Mouse (Mus musculus) frontal cortex, postnatal 14 days (tissue): Measurements from ENCODE around the gene Asphd1.
"Not testable (repeated sequence)": the region's sequence is repeated elsewhere in the genome, so short reads cannot be mapped to it uniquely, and the experiment has no call there.

Experiments used
- DNase-seq, 2 experiments: peaks; one replicate each; pipeline ENCODE4 v3.0.0; 2022; ENCODE audit warnings: low spot score in 2 of 2

The Asphd1 gene

GRCm38 (mm10) chr7:126950647-126951615 lies 1.5 kb upstream of the Asphd1 start:
- peak in 1 of 2 experiments; percentile 46 for DNase-seq

- peak; percentile 75 to 77 for DNase-seq
Measured at GRCm38 (mm10) chr7:126949793-126950646, 638 bp upstream of the Asphd1 start, which contains the start of gene Sez6l2. TSS of gene Sez6l2 (plus strand) at chr7:126950563.

GRCm38 (mm10) chr7:126948626-126949025 lies 756 bp downstream of the Asphd1 start:
- no peak for DNase-seq

GRCm38 (mm10) chr7:126946530-126946929 lies 2.9 kb downstream of the Asphd1 start:
- DNase-seq = no peak

- no peak for DNase-seq
Measured at GRCm38 (mm10) chr7:126941801-126942200, 7.6 kb downstream of the Asphd1 start.

GRCm38 (mm10) chr7:126941171-126941570 lies 8.2 kb downstream of the Asphd1 start:
- no peak for DNase-seq

GRCm38 (mm10) chr7:126932652-126933051 lies 16.7 kb downstream of the Asphd1 start:
- no peak for DNase-seq

GRCm38 (mm10) chr7:126929046-126929445 lies 20.3 kb downstream of the Asphd1 start:
- DNase-seq = no peak

- DNase-seq = peak; percentile 72 to 84
Measured at GRCm38 (mm10) chr7:126928384-126929037, 20.9 kb downstream of the Asphd1 start, which contains the start of gene Kctd13. TSS of gene Kctd13 (plus strand) at chr7:126928879.

GRCm38 (mm10) chr7:126926299-126926698 lies 23.1 kb downstream of the Asphd1 start:
- DNase-seq = no peak

GRCm38 (mm10) chr7:126923999-126924398 lies 25.4 kb downstream of the Asphd1 start:
- no peak for DNase-seq

GRCm38 (mm10) chr7:126922624-126923060 lies 26.7 kb downstream of the Asphd1 start, which contains the start of gene Tmem219:
TSS of gene Tmem219 (minus strand) at chr7:126922917.
- no peak for DNase-seq

- no peak for DNase-seq
Measured at GRCm38 (mm10) chr7:126921563-126921962, 27.8 kb downstream of the Asphd1 start.

- DNase-seq = no peak
Measured at GRCm38 (mm10) chr7:126919973-126920372, 29.4 kb downstream of the Asphd1 start.

- DNase-seq = not testable (repeated sequence)
Measured at GRCm38 (mm10) chr7:126918356-126918755, 31.0 kb downstream of the Asphd1 start.

GRCm38 (mm10) chr7:126914844-126915243 lies 34.5 kb downstream of the Asphd1 start:
- no peak for DNase-seq

GRCm38 (mm10) chr7:126905590-126905989 lies 43.8 kb downstream of the Asphd1 start:
- no peak for DNase-seq

GRCm38 (mm10) chr7:126899781-126900180 lies 49.6 kb downstream of the Asphd1 start:
- not testable (repeated sequence) for DNase-seq

GRCm38 (mm10) chr7:126898102-126898990 lies 51.0 kb downstream of the Asphd1 start:
- DNase-seq = peak; percentile 83 to 93

- no peak for DNase-seq
Measured at GRCm38 (mm10) chr7:126897390-126898101, 51.8 kb downstream of the Asphd1 start.
